Mouse (Mus musculus) testis, adult 2 months (tissue): Measurements from ENCODE around the gene 2810459M11Rik. TPM values are rescaled to one million over a fixed set of nuclear protein-coding genes. Genes with fewer than 3 reads are reported as not detected.

Experiments used
- H3K27ac ChIP-seq: fragments of 200-500 bp; 2 replicates; pipeline ENCODE4 v1.5.1; 2012; ENCODE audit warnings: low read depth, low read length; ENCODE audit not compliant: control insufficient read depth, insufficient read depth
- H3K27me3 ChIP-seq: fragments of 200-500 bp; 2 replicates; pipeline ENCODE4 v1.6.1; 2012; ENCODE audit warnings: mild to moderate bottlenecking, low read length, moderate library complexity; ENCODE audit not compliant: control insufficient read depth, insufficient read depth
- H3K36me3 ChIP-seq: fragments of 200-500 bp; 2 replicates; pipeline ENCODE4 v1.6.1; 2012; ENCODE audit warnings: mild to moderate bottlenecking, low read length; ENCODE audit not compliant: control insufficient read depth, insufficient read depth
- H3K4me1 ChIP-seq: fragments of 200-500 bp; 2 replicates; pipeline ENCODE4 v1.6.1; 2012; ENCODE audit warnings: low read length; ENCODE audit not compliant: control insufficient read depth, insufficient read depth
- H3K4me3 ChIP-seq: fragments of 200-500 bp; 2 replicates; pipeline ENCODE4 v1.5.1; 2012; ENCODE audit warnings: low read depth, mild to moderate bottlenecking, low read length, moderate library complexity, mixed read lengths; ENCODE audit not compliant: control insufficient read depth
- CTCF ChIP-seq: fragments of 200-500 bp; IDR thresholded peaks from 2 replicates; pipeline ENCODE4 v1.5.1; 2012; ENCODE audit warnings: low read depth, mild to moderate bottlenecking, inconsistent platforms, low read length, moderate library complexity; ENCODE audit not compliant: control insufficient read depth, insufficient read depth, insufficient replicate concordance
- POLR2A ChIP-seq: fragments of 200-500 bp; IDR thresholded peaks from 2 replicates; pipeline ENCODE4 v1.6.1; 2012; ENCODE audit warnings: low read depth, mild to moderate bottlenecking, inconsistent platforms, low read length, moderate library complexity; ENCODE audit not compliant: control insufficient read depth
- polyA plus RNA-seq: library from polyadenylated mRNA; depleted of rRNA; stranded (reverse); fragments of >200 nt; gene quantifications from 2 replicates; pipeline ENCODE4 v1.2.3, GENCODE M21; 2012

2810459M11Rik gene
- polyA plus RNA-seq, 1 experiment: 0.19 TPM

GRCm38 (mm10) chr1:86040817-86041216 is 4.8 kb upstream of the 2810459M11Rik start:
- Histone ChIP-seq H3K4me3 (no peak overlapping the region), H3K4me1 (peaks cover 6% of the 10 kb centered on the region), H3K27ac (no peak overlapping the region), H3K36me3 (no peaks in the 10 kb centered on the region), H3K27me3 (no peaks in the 10 kb centered on the region; the same call in 1 of the 2 replicates)
- TF ChIP-seq CTCF (no peak), POLR2A (no peak)

- H3K27me3 ChIP-seq: no peaks in the 10 kb centered on the region; the same call in 1 of the 2 replicates
- peaks cover 22% of the 10 kb centered on the region for H3K4me1 ChIP-seq
- no peak overlapping the region for H3K4me3 ChIP-seq
- TF ChIP-seq CTCF: no peak
- TF ChIP-seq POLR2A: no peak
- H3K36me3 ChIP-seq: no peaks in the 10 kb centered on the region
- no peak overlapping the region for H3K27ac ChIP-seq
These were observed 607 bp upstream of the 2810459M11Rik start for GRCm38 (mm10) chr1:86045056-86045455.

- no peak overlapping the region for H3K27ac ChIP-seq
- no peak overlapping the region; the same call in 1 of the 2 replicates for H3K4me3 ChIP-seq
- H3K4me1 ChIP-seq: peaks cover 22% of the 10 kb centered on the region
- no peaks in the 10 kb centered on the region for H3K36me3 ChIP-seq
- no peaks in the 10 kb centered on the region; the same call in 1 of the 2 replicates for H3K27me3 ChIP-seq
- no peak for TF ChIP-seq POLR2A
- TF ChIP-seq CTCF: no peak
These were observed 1.3 kb downstream of the 2810459M11Rik start for GRCm38 (mm10) chr1:86046833-86047563.

GRCm38 (mm10) chr1:86048231-86048630 is 2.6 kb downstream of the 2810459M11Rik start:
- Histone ChIP-seq H3K27ac (no peak overlapping the region), H3K4me1 (peaks cover 22% of the 10 kb centered on the region), H3K36me3 (no peaks in the 10 kb centered on the region), H3K4me3 (no peak overlapping the region), H3K27me3 (no peaks in the 10 kb centered on the region; the same call in 1 of the 2 replicates)
- TF ChIP-seq CTCF: no peak
- no peak for TF ChIP-seq POLR2A

- Histone ChIP-seq H3K27me3 (no peaks in the 10 kb centered on the region; the same call in 1 of the 2 replicates), H3K27ac (no peak overlapping the region)
These were observed 3.1 kb downstream of the 2810459M11Rik start for GRCm38 (mm10) chr1:86048744-86049143.

GRCm38 (mm10) chr1:86053198-86053921 is 7.7 kb downstream of the 2810459M11Rik start:
- Histone ChIP-seq H3K4me3 (no peak overlapping the region), H3K27me3 (no peaks in the 10 kb centered on the region), H3K4me1 (peaks cover 3% of the 10 kb centered on the region; the same call in 1 of the 2 replicates), H3K27ac (no peak overlapping the region), H3K36me3 (no peaks in the 10 kb centered on the region)
- TF ChIP-seq CTCF (no peak), POLR2A (no peak)

More at GRCm38 (mm10) chr1:86048744-86049143, 3.1 kb downstream of the 2810459M11Rik start:
- H3K36me3 ChIP-seq: no peaks in the 10 kb centered on the region
- H3K4me1 ChIP-seq: peaks cover 22% of the 10 kb centered on the region
- no peak overlapping the region for H3K4me3 ChIP-seq
- TF ChIP-seq CTCF: no peak
- no peak for TF ChIP-seq POLR2A

- no peak for TF ChIP-seq POLR2A
- TF ChIP-seq CTCF: no peak
- no peak overlapping the region for H3K27ac ChIP-seq
- H3K36me3 ChIP-seq: no peaks in the 10 kb centered on the region
- no peaks in the 10 kb centered on the region for H3K27me3 ChIP-seq
- H3K4me3 ChIP-seq: no peak overlapping the region
- H3K4me1 ChIP-seq: no peaks in the 10 kb centered on the region
These were observed 9.3 kb downstream of the 2810459M11Rik start for GRCm38 (mm10) chr1:86054943-86055342.
